Mouse (Mus musculus) mesoderm, embryonic 11.5 days (tissue): ENCODE data around the gene Sstr3.
A peak's percentile ranks its signal among the peaks of the same experiment; 100 is the strongest.

Experiments
- DNase-seq: peaks from one replicate; pipeline ENCODE4 v3.0.0-alpha.2; 2012; ENCODE audit warnings: low read depth, low spot score

The Sstr3 gene

GRCm38 (mm10) chr15:78530671-78531450, 13.6 kb downstream of the Sstr3 start, which contains the start of gene C1qtnf6:
TSS of gene C1qtnf6 (minus strand) at chr15:78531416.
- DNase-seq, result no peak

GRCm38 (mm10) chr15:78530141-78530540, 14.3 kb downstream of the Sstr3 start:
- no peak for DNase-seq

GRCm38 (mm10) chr15:78529428-78529990, 15.0 kb downstream of the Sstr3 start:
- DNase-seq, result peak; percentile 63

- no peak for DNase-seq
Measured at GRCm38 (mm10) chr15:78528726-78529411, 15.6 kb downstream of the Sstr3 start.

GRCm38 (mm10) chr15:78527973-78528372, 16.5 kb downstream of the Sstr3 start:
- no peak for DNase-seq

- DNase-seq, result no peak
Measured at GRCm38 (mm10) chr15:78524163-78524562, 20.3 kb downstream of the Sstr3 start.

GRCm38 (mm10) chr15:78521892-78522291, 22.6 kb downstream of the Sstr3 start:
- DNase-seq, result no peak

- no peak for DNase-seq
Measured at GRCm38 (mm10) chr15:78521331-78521730, 23.2 kb downstream of the Sstr3 start.

GRCm38 (mm10) chr15:78520112-78520715, 24.3 kb downstream of the Sstr3 start:
- DNase-seq, result no peak

- no peak for DNase-seq
Measured at GRCm38 (mm10) chr15:78518221-78518620, 26.3 kb downstream of the Sstr3 start.

- DNase-seq, result no peak
Measured at GRCm38 (mm10) chr15:78515759-78516158, 28.7 kb downstream of the Sstr3 start.

GRCm38 (mm10) chr15:78514393-78515146, 29.9 kb downstream of the Sstr3 start:
- DNase-seq, result peak; percentile 82

- DNase-seq, result no peak
Measured at GRCm38 (mm10) chr15:78513019-78513418, 31.5 kb downstream of the Sstr3 start.

- no peak for DNase-seq
Measured at GRCm38 (mm10) chr15:78511951-78512350, 32.5 kb downstream of the Sstr3 start.

- DNase-seq, result no peak
Measured at GRCm38 (mm10) chr15:78510736-78511135, 33.7 kb downstream of the Sstr3 start.

- DNase-seq, result no peak
Measured at GRCm38 (mm10) chr15:78510121-78510576, 34.3 kb downstream of the Sstr3 start.

GRCm38 (mm10) chr15:78509297-78509899, 35.1 kb downstream of the Sstr3 start:
- DNase-seq, result peak; percentile 77

- no peak for DNase-seq
Measured at GRCm38 (mm10) chr15:78508443-78508842, 36.0 kb downstream of the Sstr3 start.

GRCm38 (mm10) chr15:78505541-78505940, 38.9 kb downstream of the Sstr3 start:
- no peak for DNase-seq

- no peak for DNase-seq
Measured at GRCm38 (mm10) chr15:78504816-78505215, 39.7 kb downstream of the Sstr3 start.

- no peak for DNase-seq
Measured at GRCm38 (mm10) chr15:78504013-78504412, 40.5 kb downstream of the Sstr3 start.
